22 mouse cellular contexts compared by ENCODE assay signal in the genomic region with DNA sequence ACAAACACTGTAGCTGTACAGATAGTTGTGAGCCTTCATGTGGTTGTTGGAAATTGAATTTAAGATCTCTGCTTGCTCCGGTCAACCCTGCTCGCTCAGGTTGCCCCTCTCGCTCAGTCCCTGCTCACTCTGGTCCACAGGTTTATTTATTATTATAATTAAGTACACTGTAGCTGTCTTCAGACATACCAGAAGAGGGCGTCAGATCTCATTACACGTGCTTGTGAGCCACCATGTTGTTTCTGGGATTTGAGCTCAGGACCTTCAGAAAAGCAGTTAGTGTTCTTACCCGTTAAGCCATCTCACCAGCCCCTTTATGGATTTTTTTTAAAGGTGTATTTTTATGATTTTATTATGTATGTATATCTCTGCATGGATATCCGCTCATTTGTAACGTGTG. TPM values are rescaled to one million over a fixed set of nuclear protein-coding genes. Genes with fewer than 3 reads are reported as not detected.
DNase-seq lines count a peak whose midpoint lies in the region; ATAC-seq and TF ChIP-seq lines count a peak whose summit lies in the region.
"Had no signal": no experiment of that assay in that cellular context is flagged by ENCODE, and none has a peak within 500 bp of the region (broad histone marks: within the 10 kb centered on the region; RNA-seq: fewer than 3 reads in every experiment).

No protein-coding gene starts in this region.

- no peak for DNase-seq in gastrocnemius, adult 2 months
- DNase-seq in gastrocnemius, postnatal 36 days: no peak
- no peak for DNase-seq in layer of hippocampus, adult 2 months (ENCODE audit: low spot score in 2 of 2)
- DNase-seq in layer of hippocampus, adult 11-12 months (ENCODE audit: low spot score): no peak
- DNase-seq in 416B (ENCODE audit: low read depth): peak; percentile 50
- peak; percentile 57 for DNase-seq in R1 (ENCODE audit: low read depth, low spot score)
- DNase-seq: adrenal gland, postnatal 10 days; cerebellum, adult 2 months; cerebellum, postnatal 25 days; heart, postnatal 14 days; lung, postnatal 14 days; thymus, adult 2 months; thymus, postnatal 4 days had no signal

- H3K4me3 ChIP-seq in gastrocnemius, adult 2 months: no peak overlapping the region
- H3K4me3 ChIP-seq in layer of hippocampus, adult 2 months: no peak overlapping the region
- H3K4me3 ChIP-seq: embryonic facial prominence, embryonic 12.5 days; erythroblast, embryonic 14.5 days; forebrain, embryonic 13.5 days; heart, embryonic 12.5 days; hindbrain, embryonic 12.5 days; limb, embryonic 13.5 days; liver, embryonic 15.5 days; midbrain, embryonic 12.5 days had no signal

- intact Hi-C loops in gastrocnemius, adult 2 months (cut with DNase I): no loop called here
- intact Hi-C loops in gastrocnemius, postnatal 36 days (cut with DNase I): no loop called here

- no peak overlapping the region for H3K27ac ChIP-seq in gastrocnemius, adult 2 months
- H3K27ac ChIP-seq in layer of hippocampus, adult 2 months: no peak overlapping the region
- H3K27ac ChIP-seq: embryonic facial prominence, embryonic 12.5 days; forebrain, embryonic 13.5 days; hindbrain, embryonic 12.5 days; limb, embryonic 13.5 days; liver, embryonic 15.5 days; midbrain, embryonic 12.5 days had no signal

- TF ChIP-seq CTCF in gastrocnemius, adult 2 months (IDR thresholded peaks at IDR 0.05): peak; percentile 17; the same call in 1 of the 2 replicates
- TF ChIP-seq CTCF in layer of hippocampus, adult 2 months (conservative IDR thresholded peaks at IDR 0.05): peak; percentile 33; the same call in 1 of the 2 replicates

- no peak for ATAC-seq in erythroblast, adult 5-6 weeks (replicated peaks; ENCODE audit: low FRiP score, poor library complexity, severe bottlenecking)
- ATAC-seq: forebrain, embryonic 13.5 days had no signal

RNA-seq across cellular contexts. Expression of a gene that starts 20.0 kb away (rescaled TPM):
- 1 to 10 TPM; 4.4 to 9.3 TPM for total RNA-seq in gastrocnemius, adult 2 months (2021)
- 1 to 10 TPM; 4.2 to 5.5 TPM for total RNA-seq in gastrocnemius, postnatal 36 days (2021)
- 10 to 100 TPM; 55.7 to 57.3 TPM for total RNA-seq in layer of hippocampus, adult 2 months (2021)
- total RNA-seq in erythroblast, adult 5-6 weeks (2015; ENCODE audit: low replicate concordance): 7.3 and 9.4 TPM in 2 replicates
- total RNA-seq in erythroblast, adult 5-6 weeks (2017; ENCODE audit: low replicate concordance): 7.8 and 8.9 TPM in 2 replicates

Comparison
In these comparisons a context has a peak if more than half of its experiments do, and no peak if none do; other contexts are left out.
1. DNase-seq: peak in 416B (single experiment) and R1 (single experiment); none in gastrocnemius, adult 2 months (single experiment), gastrocnemius, postnatal 36 days (0 of 2), layer of hippocampus, adult 2 months (0 of 2) and layer of hippocampus, adult 11-12 months (single experiment).
2. RNA of a gene that starts 20.0 kb away (total RNA-seq): 55.7 to 57.3 TPM in layer of hippocampus, adult 2 months; 4.4 to 9.3 TPM in gastrocnemius, adult 2 months, 7.3 to 9.4 TPM in erythroblast, adult 5-6 weeks and 4.2 to 5.5 TPM in gastrocnemius, postnatal 36 days; every median in the first group is over 4 times any median in the second.